Mouse (Mus musculus) embryo, embryonic 9.5 days (tissue): ENCODE measurements at regions not wholly inside any gene's neighbourhood (a gene's known extent, or its start where the extent isn't known, plus 50 kb on each side); places are given as distances from the start of the nearest gene placed in this dataset.
A peak's percentile ranks its signal among the peaks of the same experiment; 100 is the strongest.

Experiments
- DNase-seq: peaks from one replicate; pipeline ENCODE4 v3.0.0-alpha.2; 2017; ENCODE audit errors: extremely low spot score

DNA sequence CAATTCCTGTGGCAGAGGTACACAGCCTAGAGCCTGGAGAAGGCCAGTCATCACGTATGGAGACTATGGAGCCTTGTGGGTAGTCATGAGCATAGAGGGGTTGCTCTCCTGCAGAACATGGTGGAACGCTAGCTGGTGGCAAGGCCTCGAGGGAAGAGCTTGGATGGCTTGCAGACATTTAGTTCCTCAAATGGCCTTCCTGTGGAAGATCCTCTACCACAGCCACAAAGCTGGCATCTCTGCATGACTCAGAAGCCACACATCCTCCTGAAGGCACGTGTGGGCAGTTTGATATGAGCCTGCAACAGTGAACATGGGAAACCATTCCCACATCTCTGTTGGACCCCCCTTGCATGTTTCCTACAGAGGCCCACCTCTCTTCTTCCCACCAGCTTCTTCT, 547.9 kb upstream of the Lrrc6 start:
- no peak for DNase-seq

DNA sequence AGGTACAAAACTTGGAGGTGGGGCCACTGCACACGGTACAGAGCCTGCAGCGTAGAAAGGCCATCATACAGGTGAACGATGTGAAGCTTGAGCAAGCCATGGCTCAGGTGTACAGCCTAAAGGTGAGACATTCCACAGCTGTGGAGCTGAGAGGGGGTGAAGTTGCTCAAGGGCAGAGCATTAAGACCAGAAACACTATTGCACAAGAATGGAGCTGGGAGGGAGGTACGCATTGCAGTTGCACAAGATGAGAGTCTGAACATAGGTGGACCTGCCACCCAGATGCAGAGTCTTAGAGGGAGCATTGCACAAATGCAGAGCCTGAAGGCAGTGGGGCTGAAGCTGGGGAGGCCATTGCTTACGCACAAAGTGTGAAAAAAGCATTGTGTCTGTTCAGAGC, 547.4 kb upstream of the Lrrc6 start:
- DNase-seq = no peak

DNA sequence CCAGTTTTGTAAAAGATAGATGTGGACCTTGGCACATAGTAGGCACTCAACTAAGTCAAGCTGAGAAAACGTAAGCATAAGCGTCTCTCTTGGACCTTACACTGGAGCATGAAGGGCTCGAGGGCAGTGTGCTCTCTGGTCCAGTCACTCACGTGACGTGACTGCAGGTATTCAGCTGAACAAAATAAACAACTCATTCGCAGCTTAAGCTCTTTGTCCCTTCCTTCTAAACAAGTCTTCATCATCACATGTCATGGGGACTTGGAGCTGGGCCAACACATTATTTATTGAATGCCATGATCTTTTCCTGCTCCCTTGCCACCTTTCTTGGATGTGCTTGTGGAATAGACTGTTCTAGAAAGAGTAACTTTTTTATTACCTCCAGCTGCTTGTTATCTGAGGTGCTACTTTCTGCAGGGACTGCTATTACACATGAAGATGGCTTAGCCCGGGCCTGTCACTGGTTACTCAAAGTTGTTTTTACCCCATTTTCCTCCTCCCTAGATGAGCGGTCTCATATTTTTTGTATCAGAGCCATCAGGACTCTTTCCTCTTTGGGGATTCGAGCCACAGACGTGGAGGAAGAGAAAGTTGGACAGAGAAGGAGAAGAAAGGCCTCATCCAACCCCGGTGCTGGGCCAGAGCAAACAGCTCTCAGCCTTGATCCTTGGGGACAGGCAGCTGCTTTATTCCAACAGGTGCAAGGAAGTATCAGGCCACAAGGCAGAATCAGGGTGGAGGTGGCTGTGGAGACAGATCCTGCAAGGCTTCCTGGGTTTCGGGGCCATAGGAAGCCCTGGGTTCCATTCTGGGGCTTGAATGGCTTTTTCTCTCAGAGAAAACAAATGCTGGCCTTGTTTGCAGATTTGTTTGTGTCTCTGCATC, 545.5 kb upstream of the Lrrc6 start:
- DNase-seq = no peak

DNA sequence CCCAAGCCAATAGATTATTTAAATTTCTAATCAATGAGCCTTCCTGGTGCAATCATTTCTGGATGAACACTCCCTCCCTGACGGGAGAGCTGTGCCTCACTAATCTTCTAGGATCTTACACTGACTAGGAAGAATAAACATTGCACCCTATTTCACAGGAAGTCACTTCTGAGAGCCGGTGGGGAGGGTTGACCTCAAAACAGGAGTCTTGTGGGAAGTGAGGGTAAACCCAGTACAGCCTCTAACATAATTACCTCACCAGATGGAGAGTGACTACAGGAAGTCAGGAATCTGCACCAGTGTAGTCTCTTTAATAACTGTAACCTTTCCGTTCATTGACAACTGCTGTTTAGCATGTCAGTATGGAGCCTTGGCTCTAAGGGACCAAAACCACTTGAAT, 544.6 kb upstream of the Lrrc6 start:
- no peak for DNase-seq

DNA sequence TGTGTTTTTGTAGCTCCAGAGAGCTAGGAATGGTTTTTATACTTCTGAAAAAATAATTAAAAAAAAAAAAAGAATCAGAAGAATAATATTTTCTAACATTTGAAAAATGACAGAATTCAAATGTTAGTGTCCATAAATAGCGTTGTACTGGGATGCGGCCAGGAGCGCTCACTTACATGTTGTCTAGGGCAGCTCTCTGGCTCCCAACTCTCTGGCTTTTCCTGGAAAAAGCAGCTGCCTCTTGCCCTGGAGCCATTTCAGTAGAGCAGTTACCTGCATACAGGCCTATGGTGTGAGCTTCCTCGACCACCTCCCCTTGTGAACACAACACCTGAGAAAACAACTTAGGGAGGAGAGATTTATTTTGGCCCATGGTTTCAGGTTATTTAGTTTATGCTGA, 544.1 kb upstream of the Lrrc6 start:
- DNase-seq = no peak

DNA sequence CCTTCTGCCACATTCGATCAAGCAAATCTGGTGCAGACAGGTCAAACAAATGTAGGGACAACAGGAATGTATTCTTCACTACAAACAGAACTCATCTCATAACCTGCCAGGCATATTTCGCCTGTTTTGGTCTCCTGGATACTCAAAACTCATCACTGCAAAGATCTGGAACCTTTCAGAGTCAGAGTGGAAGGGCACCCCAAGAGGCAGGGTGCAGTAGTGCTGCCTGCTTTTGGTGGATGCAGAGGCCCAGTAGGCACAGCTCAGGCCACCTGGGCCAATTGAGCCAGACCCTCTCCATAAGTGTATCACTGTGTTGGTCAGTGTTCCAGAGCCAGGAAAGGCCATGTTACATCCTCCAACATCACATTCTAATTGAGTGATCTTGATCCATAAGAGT, 541.4 kb upstream of the Lrrc6 start:
- no peak for DNase-seq

DNA sequence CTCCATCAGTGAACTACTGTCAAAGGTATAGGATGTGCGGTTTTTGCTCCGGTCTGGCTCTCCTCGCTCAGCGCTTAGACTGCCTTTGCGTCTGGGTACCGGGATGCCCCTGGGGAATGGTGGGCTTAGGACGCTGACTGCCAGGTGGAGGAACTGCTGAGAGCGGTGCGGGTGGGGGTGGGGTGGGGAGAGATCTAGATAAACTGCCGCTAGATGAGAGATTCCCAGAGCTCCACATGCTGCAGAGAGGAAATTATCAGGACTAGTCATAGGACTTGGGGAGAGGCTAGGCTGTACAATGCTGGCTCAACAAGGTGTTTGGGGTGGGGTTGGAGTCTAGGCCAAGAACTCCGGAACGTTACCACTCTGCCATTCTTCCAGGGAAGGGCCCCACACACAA, 539.5 kb upstream of the Lrrc6 start:
- no peak for DNase-seq

DNA sequence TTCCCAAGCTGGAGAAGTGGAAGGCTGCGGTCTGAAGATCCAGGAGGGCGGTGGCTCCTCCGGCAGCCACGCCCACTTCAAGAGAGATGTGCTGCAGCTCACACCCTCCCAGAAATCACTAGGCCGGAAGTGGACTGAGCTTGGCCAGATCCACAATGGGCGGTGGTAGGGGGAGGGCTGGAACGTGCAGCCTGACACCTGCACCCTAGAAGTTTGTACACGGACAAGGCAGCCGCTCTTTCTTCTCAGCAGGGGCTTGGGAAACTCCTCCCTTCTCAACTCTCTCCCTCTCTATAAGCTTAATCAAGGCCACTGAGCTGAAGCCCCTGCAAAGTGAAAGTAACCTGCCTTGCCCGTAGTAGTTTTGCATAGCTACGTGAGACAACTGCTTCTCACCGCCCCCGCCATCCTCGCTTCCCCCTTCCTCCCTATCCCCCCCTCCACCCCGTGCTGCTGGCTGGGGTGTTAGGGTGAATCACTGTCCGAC, 538.8 kb upstream of the Lrrc6 start:
- DNase-seq = peak; percentile 75

DNA sequence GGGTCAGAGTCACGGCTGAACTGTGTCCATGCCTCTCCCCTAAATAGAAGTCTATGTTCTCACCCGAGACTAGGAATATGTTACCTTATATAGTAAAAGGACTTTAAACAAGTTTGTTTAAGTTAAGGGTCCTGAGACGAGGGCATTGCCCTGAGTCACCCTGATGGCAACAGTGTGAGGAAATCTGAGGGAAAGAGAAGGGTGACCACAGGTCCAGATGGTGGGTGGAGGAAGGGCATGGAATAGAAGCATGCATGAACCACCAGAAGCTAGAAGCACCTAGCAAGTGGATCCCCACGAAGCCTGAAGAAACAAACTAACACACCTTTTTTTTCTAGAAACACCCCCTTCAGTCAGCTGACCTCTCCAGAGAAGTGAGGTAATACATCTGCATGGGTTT, 536.9 kb upstream of the Lrrc6 start:
- DNase-seq = no peak

DNA sequence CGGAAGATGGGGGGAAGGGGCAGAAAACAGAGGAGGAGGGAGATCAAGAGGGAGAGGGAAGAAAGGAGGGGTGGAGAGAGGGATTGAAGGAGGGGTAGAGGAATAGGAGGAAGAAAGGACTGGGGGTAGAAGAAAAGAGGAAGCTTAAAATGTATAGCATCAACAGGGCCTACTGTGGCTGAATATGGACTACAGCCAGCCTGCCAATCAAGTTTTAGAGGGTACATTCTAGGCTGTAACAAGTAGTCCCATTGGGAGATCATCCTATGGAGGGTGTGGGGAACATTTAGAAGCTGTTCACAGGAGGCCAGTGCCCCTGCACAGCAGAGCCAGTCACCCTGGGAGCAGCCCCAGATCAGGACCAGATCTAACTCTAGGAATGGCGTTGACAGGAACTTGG, 535.6 kb upstream of the Lrrc6 start:
- DNase-seq = no peak

DNA sequence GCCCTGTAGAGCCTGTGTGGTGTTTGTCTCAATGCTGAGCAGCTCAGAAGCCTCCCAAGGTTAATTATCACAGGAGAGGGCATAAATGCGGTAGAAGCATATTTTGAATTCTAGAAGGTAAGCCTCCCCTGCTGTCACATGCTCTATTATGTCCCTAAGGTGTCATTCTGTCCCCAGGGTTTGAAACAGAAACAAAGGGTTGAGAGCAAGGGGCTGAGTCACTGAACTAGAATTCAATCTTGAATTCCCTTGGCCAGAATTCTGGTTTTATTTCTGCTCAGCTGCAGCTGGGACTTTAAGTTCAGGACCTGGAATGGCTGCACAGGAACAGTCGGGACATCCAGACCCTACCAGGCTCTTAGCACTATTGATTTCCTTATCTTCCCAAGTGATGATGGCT, 533.2 kb upstream of the Lrrc6 start:
- no peak for DNase-seq

DNA sequence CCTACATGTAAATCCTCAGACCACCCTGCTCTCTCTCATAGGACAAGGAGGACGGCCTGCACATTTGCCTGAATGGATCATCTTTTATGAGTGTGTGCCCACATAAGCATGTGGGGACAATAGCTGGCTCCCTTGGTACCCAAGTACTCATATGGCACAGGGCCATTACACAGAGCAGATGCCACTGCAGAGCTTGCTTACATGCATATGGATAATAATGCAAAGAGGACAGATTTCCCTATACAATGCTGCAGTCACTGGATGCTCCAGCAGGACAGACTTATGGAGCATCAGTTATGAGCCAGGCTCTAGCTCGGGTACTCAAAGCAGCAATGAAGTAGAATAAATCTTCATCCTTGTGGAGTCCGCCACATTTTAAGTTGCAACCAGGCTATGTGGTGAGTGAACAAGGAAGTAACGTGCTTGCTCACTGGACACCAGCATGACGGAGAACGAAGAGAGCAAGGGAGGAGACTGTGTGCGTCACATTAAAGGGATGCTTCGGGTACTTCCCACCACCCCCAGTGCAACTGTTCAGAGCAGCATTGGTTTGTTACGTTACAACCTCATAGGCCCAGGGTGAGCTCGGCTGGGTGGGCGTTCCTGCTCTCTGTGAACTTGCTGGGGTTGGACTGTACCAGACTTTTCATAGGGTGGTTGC, 531.3 kb upstream of the Lrrc6 start:
- no peak for DNase-seq

DNA sequence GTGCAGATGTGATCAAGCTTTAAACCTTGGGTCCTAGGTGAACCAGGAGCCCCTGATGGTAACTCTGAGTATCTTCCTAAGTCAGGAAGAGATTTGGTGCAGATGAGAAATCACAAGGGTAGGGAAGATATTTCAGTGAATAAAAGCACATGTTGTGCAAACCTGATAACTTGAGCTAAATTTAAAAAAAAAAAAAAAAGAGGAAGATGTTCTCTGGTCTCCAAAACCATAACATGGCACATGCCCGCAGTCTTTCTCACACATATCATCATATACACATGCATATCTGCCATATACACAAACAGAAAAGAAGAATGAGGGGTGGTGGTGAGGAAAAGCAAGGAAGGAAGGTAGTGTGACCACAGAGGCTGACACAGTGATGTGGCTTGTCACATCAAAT, 530.3 kb upstream of the Lrrc6 start:
- DNase-seq = no peak

DNA sequence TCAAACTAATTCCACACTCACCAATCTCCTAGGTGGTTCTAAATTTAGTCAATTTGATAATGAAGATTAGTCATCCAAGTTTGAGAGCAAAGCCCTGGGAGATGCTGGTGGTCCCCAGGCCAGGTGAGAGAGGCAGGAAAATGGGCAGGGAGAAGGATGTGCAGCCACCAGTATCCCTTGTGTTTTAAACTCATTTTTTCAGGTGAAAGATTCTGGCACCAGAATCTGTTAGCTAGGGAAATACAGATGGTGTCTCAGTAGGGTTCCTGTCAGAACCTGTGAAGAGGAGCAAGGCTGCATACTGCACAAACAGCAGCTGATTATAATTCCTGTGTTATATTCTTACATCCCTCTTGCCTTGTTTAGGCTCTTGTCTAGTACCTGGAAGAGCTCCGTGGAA, 527.5 kb upstream of the Lrrc6 start:
- no peak for DNase-seq

DNA sequence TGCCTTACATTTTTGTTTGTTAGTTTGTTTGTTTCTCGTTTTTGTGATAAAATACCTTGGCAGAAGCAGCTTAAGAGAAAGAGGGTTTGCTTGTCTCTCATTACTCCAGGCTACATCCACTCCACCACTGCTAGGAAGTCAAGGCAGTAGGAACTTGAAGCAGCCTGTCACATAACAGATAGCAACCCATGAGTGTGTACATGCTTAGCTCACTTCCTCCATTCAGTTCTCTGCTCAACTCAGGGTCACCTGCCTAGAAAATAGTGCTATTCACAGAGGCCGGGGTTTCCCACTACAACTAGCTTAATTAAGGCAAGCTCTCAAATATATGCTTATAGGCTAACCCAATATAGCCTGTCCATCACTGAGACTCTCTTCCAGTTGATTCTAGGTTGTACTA, 527.0 kb upstream of the Lrrc6 start:
- DNase-seq = no peak

DNA sequence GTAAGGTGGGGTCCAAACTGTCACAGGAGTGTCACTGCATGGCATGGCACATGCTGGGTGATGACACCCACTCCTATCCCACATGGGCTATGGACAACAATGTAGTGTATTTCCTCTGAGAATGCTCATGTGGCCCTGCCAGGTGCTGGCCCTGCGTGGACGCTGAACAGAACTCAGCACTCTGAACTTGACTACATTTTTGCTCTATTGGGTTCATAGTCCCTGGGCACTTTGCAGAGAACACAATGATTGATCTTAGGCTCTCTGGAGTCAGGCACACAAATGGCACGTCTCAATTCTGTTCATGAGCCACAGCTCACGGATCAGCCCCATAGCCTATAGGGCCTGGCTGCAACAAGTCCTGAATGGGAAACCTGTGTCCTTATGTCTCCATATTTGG, 525.0 kb upstream of the Lrrc6 start:
- DNase-seq = no peak

DNA sequence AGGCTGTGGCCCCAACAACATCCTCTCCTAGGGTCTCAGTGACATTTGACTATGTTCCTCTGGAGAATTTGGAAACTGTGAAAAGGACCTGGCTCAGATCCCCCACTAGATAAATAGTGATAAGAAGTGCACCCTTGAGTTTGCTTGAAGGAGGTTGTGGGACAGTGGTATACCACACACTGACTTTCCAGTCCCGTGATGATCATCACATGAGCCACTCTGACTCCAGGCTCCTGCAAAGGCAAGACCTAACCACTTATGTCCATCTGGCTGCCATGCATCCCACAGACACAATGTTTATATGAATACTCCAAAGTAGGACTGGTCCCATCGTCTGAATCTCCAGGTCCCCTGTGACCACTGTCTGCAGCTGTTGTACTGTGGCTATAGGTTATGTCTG, 523.7 kb upstream of the Lrrc6 start:
- DNase-seq = no peak

DNA sequence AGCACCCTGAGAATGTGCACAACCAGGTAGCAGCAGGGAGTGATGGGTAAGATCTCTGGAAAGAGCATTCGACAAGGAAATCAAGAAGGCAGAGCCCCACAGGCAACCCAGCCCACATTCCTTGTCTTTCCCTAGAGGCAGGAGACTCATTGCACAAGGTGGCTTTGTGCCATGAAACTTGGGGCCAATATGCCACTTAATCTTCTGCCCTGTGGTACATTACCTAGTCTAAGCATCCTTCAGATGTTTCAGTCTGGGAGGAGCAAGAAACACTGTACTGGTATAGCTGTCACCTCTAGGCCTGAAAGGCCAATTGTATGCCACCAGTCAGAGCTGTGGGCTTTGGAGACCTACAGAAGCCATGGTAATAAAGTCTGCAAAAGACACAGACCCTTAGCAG, 522.4 kb upstream of the Lrrc6 start:
- no peak for DNase-seq

DNA sequence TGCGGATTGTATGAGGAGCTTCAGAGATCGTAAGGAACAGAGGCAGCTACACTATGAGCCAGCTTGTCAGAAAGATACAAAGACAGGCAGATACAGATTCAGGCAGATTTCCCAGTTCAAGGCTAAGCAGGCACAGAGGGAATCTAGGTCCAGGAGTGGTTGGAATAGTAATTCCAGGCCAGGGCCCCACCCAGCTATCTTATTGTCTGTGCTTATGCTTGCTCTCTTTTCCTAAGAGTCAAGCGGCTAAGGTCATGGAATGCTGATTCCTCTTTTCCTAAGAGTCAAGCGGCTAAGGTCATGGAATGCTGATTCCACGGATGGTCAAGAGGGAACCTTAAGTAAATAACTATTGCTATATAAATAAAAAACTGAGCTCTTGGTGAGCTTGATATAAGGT, 520.7 kb upstream of the Lrrc6 start:
- no peak for DNase-seq

DNA sequence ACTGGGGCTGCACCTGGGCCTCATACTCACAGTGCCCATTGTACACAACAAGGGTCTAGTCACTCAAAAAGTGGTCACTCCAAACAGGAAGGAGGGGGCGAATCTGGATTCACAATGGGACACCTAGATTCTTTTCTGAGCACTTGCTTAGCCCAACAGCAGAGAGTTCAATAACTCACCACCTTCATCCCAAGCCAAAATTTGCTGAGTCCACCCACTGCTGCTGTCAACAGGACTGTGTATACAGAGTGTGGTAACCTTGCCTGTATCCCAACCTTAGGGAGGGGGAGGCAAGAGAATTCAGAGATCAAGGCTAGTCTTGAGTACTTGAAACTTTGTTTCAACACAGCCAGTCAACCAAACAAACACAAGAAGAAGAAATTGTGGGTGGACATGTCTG, 519.2 kb upstream of the Lrrc6 start:
- no peak for DNase-seq

DNA sequence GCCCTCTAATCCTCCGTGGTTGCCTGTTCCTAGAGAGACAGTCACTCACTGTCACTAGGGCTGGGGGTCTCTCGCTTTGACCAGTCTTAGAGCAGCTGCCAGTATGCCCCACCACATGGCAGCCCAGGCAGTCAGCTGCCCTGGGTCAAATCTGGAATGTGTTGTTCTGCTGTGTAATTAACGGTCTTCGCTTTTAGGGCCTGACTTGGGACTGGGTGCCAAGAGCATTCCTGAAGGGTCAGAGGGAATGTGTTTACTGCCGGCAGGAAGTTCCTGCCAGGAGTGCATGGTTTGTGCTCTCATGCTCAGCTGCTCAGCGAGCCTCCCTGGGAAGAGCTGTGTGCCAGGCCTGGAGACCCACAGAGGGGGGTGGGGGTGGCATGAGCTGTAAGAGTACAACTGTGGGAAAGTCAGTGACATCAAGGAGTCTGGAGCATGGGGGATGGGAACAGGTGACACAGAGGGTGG, 518.5 kb upstream of the Lrrc6 start:
- DNase-seq = peak; percentile 8
